Mouse (Mus musculus): ENCODE results near the gene Prm3. TPM values are rescaled to one million over a fixed set of nuclear protein-coding genes. Genes with fewer than 3 reads are reported as not detected.

Prm3 gene
- polyA plus RNA-seq, 1 experiment from 2014 or later = not detected

- no peak overlapping the region for H3K4me2 ChIP-seq (replicated peaks)
- no peak overlapping the region for H3K9ac ChIP-seq
- 55% methylated on average over 6 of the region's 6 CpGs for WGBS
- no peak overlapping the region for H3K27ac ChIP-seq
- peaks cover 6% of the 10 kb centered on the region; the same call in 1 of the 2 replicates for H3K4me1 ChIP-seq
- no peak overlapping the region for H3K4me3 ChIP-seq
- ATAC-seq (ENCODE audit: low FRiP score) = no peak
- H3K27me3 ChIP-seq = peaks cover 2% of the 10 kb centered on the region; the same call in 1 of the 2 replicates
- no peaks in the 10 kb centered on the region for H3K9me3 ChIP-seq (replicated peaks)
- H3K36me3 ChIP-seq = no peaks in the 10 kb centered on the region
Observed at GRCm38 (mm10) chr16:10763540-10764264, 27.0 kb downstream of the Prm3 start.

DNA sequence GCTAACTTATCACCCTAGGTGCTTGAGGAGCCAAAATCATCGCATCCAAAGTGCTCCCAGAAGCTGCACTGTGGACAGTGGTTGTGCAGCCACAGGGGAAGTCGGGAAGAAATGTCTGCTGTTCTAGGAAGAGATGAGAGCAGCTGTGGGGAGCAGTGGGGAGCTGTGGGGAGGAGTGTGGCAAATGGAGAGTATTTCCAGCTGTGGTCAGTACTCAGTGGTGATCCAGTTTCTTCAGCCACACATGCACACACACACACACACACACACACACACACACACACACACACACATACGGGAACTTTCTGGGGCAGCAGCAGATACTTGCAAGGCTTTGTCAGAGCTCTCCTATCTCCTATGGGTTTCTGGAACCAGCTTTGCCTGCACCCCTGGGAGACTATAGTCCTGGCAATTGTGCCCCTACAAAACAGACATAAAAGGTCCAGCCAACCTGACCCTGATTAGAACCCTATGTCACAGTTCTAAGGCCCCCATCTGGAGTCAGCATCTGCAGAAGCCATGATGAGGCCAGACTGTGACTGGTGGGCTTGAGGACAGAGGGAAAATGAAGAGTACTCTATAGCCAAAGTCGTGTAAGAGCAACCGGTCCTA is 28.0 kb downstream of the Prm3 start:
- WGBS = 76% methylated on average over 5 of the region's 5 CpGs
- Histone ChIP-seq H3K27me3 (no peaks in the 10 kb centered on the region; the same call in 1 of the 2 replicates), H3K9me3 (replicated peaks) (no peaks in the 10 kb centered on the region), H3K36me3 (no peaks in the 10 kb centered on the region), H3K27ac (no peak overlapping the region), H3K4me2 (replicated peaks) (no peak overlapping the region), H3K4me3 (no peak overlapping the region), H3K9ac (no peak overlapping the region), H3K4me1 (peaks cover 6% of the 10 kb centered on the region; the same call in 1 of the 2 replicates)
- no peak for ATAC-seq (ENCODE audit: low FRiP score)

- no peak for ATAC-seq (ENCODE audit: low FRiP score)
- Histone ChIP-seq H3K9me3 (replicated peaks) (no peaks in the 10 kb centered on the region), H3K4me2 (replicated peaks) (no peak overlapping the region), H3K27me3 (no peaks in the 10 kb centered on the region; the same call in 1 of the 2 replicates), H3K4me1 (peaks cover 6% of the 10 kb centered on the region; the same call in 1 of the 2 replicates), H3K27ac (no peak overlapping the region), H3K9ac (no peak overlapping the region), H3K4me3 (no peak overlapping the region), H3K36me3 (no peaks in the 10 kb centered on the region)
- 61% methylated on average over 8 of the region's 8 CpGs for WGBS
Observed at GRCm38 (mm10) chr16:10761182-10761581, 29.5 kb downstream of the Prm3 start.

GRCm38 (mm10) chr16:10756168-10756567 is 34.5 kb downstream of the Prm3 start:
- 69% methylated on average over 6 of the region's 6 CpGs for WGBS
- Histone ChIP-seq H3K27ac (no peak overlapping the region), H3K27me3 (no peaks in the 10 kb centered on the region), H3K36me3 (no peaks in the 10 kb centered on the region), H3K4me1 (peaks cover 6% of the 10 kb centered on the region; the same call in 1 of the 2 replicates), H3K9me3 (replicated peaks) (no peaks in the 10 kb centered on the region), H3K4me3 (no peak overlapping the region), H3K9ac (no peak overlapping the region), H3K4me2 (replicated peaks) (no peak overlapping the region)
- ATAC-seq (ENCODE audit: low FRiP score) = no peak

DNA sequence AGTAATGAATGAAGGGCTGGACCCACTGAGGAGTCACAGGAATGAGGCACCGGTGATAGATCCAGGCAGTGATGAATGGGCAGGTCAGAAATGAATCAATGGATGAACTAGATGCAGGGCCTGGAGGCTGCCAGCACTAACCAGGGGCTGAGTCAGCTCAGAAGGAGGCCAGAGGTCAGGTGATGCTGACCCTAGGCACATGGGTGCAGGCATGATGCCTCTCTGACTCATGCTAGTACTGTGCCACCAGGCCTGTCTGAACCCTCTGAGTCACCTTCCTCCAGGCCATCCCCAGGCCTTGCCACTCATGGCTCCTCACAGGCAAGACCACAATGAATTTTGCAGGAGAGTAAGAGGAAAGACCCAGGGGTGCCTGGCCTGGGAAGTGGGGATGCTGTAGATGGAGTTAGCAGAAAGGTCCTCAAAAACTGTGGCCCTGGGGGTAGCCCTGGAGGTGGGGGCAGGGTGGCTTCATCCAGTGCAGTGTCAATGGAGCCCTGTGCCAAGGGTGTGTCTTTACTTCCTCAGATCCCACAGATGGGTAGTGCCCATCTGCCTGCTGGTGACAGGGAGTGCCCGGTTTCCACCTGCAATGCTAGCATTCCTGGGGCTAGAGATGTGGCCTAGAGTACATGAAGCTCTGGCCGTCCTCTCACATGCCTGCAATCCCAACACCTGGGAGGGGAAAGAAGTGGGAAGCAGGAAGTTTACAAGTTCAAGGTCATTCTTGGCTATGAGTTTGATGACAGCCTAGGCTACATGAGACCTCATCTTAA is 36.0 kb downstream of the Prm3 start:
- H3K9me3 ChIP-seq (replicated peaks) = no peaks in the 10 kb centered on the region
- H3K4me2 ChIP-seq (replicated peaks) = no peak overlapping the region
- no peaks in the 10 kb centered on the region for H3K27me3 ChIP-seq
- peaks cover 6% of the 10 kb centered on the region for H3K4me1 ChIP-seq
- 84% methylated on average over 3 of the region's 3 CpGs for WGBS
- no peaks in the 10 kb centered on the region for H3K36me3 ChIP-seq
- no peak overlapping the region for H3K27ac ChIP-seq
- ATAC-seq (ENCODE audit: low FRiP score) = 0 out of 2 replicates have a peak, but pooled peaks have one; percentile 11
- H3K4me3 ChIP-seq = no peak overlapping the region
- no peak overlapping the region for H3K9ac ChIP-seq

DNA sequence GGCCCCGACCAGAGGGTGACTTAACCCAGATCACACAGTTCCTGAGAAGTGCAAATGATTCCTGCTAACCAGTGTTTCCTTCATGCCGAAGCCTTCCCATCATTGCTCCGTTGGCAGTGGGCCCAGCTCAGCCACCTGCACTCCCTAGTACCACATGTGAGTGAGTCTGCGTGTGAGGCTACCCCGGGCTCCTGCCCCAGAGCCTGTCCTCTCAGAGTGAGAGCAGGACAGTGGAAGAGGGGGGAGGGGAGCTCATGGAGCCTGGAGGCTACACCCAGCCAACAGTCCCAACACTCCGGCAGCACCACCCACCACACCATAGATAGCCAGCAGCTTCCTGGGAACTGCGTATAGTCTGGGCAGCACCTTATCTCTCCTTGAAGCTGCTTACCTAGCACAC is 40.9 kb downstream of the Prm3 start:
- no peak overlapping the region for H3K4me3 ChIP-seq
- H3K36me3 ChIP-seq = no peaks in the 10 kb centered on the region
- no peak overlapping the region for H3K4me2 ChIP-seq (replicated peaks)
- 60% methylated on average over 7 of the region's 7 CpGs for WGBS
- H3K9ac ChIP-seq = no peak overlapping the region
- H3K27me3 ChIP-seq = no peaks in the 10 kb centered on the region
- no peaks in the 10 kb centered on the region for H3K9me3 ChIP-seq (replicated peaks)
- 0 out of 2 replicates have a peak, but pooled peaks have one; percentile 32 for ATAC-seq (ENCODE audit: low FRiP score)
- peaks cover 9% of the 10 kb centered on the region; the same call in 1 of the 2 replicates for H3K4me1 ChIP-seq
- H3K27ac ChIP-seq = no peak overlapping the region

DNA sequence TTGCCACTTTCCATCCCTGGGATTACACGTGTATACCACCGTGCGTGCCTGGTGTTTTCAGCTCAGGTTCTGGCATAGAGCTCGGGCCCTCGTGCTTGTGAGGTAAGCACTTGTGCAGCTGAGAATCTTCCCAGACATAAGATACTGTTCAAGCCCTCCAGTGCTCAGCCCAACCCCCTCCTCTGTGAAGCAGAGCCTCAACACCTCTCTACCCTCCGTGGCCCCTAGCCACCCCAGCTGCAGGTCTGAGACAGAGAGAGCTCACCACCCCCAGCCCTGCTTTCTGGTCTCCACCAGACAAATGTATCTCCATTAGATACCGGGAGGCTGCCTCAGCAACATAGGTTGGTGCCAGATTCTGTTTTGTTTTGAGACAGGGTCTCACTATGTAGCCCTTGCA is 41.5 kb downstream of the Prm3 start:
- no peak overlapping the region for H3K9ac ChIP-seq
- H3K27me3 ChIP-seq = no peaks in the 10 kb centered on the region
- H3K4me1 ChIP-seq = peaks cover 9% of the 10 kb centered on the region; the same call in 1 of the 2 replicates
- H3K9me3 ChIP-seq (replicated peaks) = no peaks in the 10 kb centered on the region
- no peaks in the 10 kb centered on the region for H3K36me3 ChIP-seq
- no peak overlapping the region for H3K27ac ChIP-seq
- H3K4me3 ChIP-seq = no peak overlapping the region
- no peak overlapping the region for H3K4me2 ChIP-seq (replicated peaks)
- WGBS = 79% methylated on average over 7 of the region's 7 CpGs
- no peak for ATAC-seq (ENCODE audit: low FRiP score)

DNA sequence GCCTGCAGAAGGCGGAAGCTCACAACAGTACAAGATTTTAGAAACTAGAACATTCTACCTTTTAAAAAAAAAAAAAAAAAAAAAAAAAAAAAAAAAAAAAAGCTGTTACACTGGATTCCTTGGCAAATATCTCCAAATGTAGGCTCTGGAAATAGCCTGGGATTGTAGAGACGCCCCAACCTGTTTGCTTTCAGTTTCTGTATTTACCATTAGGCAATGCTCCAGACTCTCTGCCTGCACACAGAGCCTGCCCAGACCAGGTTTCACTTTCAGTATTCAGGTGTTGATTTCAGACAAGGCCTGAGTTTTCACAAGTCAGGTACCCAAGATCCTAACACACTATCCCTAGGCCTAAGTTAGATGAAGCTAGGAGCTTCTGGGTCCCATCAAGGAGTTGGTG is 49.6 kb downstream of the Prm3 start:
- 0 out of 2 replicates have a peak, but pooled peaks cover 4% of the 10 kb centered on the region for H3K36me3 ChIP-seq
- H3K4me2 ChIP-seq (replicated peaks) = no peak overlapping the region
- H3K27me3 ChIP-seq = no peaks in the 10 kb centered on the region
- H3K4me1 ChIP-seq = 0 out of 2 replicates have a peak, but pooled peaks cover 2% of the 10 kb centered on the region
- no peak for ATAC-seq (ENCODE audit: low FRiP score)
- no peak overlapping the region for H3K27ac ChIP-seq
- H3K9ac ChIP-seq = no peak overlapping the region
- no peak overlapping the region for H3K4me3 ChIP-seq
- no peaks in the 10 kb centered on the region for H3K9me3 ChIP-seq (replicated peaks)
- WGBS = 87% methylated on average over 2 of the region's 2 CpGs

Other genes with a start within 250 kb of the Prm3 start
- gene Dexi, start 247.9 kb downstream of the Prm3 start, polyA plus RNA-seq (2016; fragmentation: Nextera tagmentation; extraction: Ambion mirVana) = 22.2 and 27.6 TPM in 2 replicates
- 51.4 and 55.5 TPM in 2 replicates for gene Clec16a, start 245.6 kb downstream of the Prm3 start, polyA plus RNA-seq (2016; fragmentation: Nextera tagmentation; extraction: Ambion mirVana)
- 5.4 and 6.4 TPM in 2 replicates for gene Socs1, start 5.4 kb downstream of the Prm3 start, polyA plus RNA-seq (2016; fragmentation: Nextera tagmentation; extraction: Ambion mirVana)
- not detected in 2 replicates for gene Tnp2, start 2.3 kb downstream of the Prm3 start, polyA plus RNA-seq (2016; fragmentation: Nextera tagmentation; extraction: Ambion mirVana)
- not detected in 2 replicates for gene Prm2, start 5.2 kb upstream of the Prm3 start, polyA plus RNA-seq (2016; fragmentation: Nextera tagmentation; extraction: Ambion mirVana)
- 0.57 TPM in 1 of 2 replicates, not detected in the other for gene Prm1, start 14.9 kb upstream of the Prm3 start, polyA plus RNA-seq (2016; fragmentation: Nextera tagmentation; extraction: Ambion mirVana)
- gene Gm11172, start 22.0 kb upstream of the Prm3 start, polyA plus RNA-seq (2016; fragmentation: Nextera tagmentation; extraction: Ambion mirVana) = not detected in 2 replicates
- 2.1 and 2.2 TPM in 2 replicates for gene Rmi2, start 44.1 kb upstream of the Prm3 start, polyA plus RNA-seq (2016; fragmentation: Nextera tagmentation; extraction: Ambion mirVana)

All from hindbrain, embryonic 12.5 days (tissue).